ENCODE assay signal across 13 mouse cellular contexts in genomic region chr2:127210701-127211100, GRCm38 (mm10). TPM values are rescaled to one million over a fixed set of nuclear protein-coding genes. Genes with fewer than 3 reads are reported as not detected.
"Had no signal": no experiment of that assay in that cellular context is flagged by ENCODE, and none has a peak within 500 bp of the region (broad histone marks: within the 10 kb centered on the region; RNA-seq: fewer than 3 reads in every experiment).

No protein-coding gene starts in this region.

- DNase-seq: left cerebral cortex, postnatal 4 days; liver; liver, embryonic 13.5 days; liver, postnatal 0 days; lung, adult 18-20 months; lung, adult 2 months; lung, embryonic 14.5 days; lung, postnatal 10 days; lung, postnatal 14 days; lung, postnatal 36 days; lung, postnatal 4 days; midbrain, embryonic 14.5 days had no signal

RNA-seq across cellular contexts. Expression of gene 1810024B03Rik, which starts 2.6 kb away (rescaled TPM):
- total RNA-seq: midbrain, postnatal 0 days had no signal
